Mouse (Mus musculus): ENCODE data around the gene Repin1. TPM values are rescaled to one million over a fixed set of nuclear protein-coding genes. Genes with fewer than 3 reads are reported as not detected.

Repin1 gene
- polyA plus RNA-seq (2015; fragmentation: Nextera tagmentation; extraction: Ambion mirVana): 36.6 and 40.8 TPM in 2 replicates

GRCm38 (mm10) chr6:48593158-48594042 lies at the start of gene Repin1, which contains the start of gene Gm44965:
Repin1 (plus strand) TSS chr6:48593883.
Gm44965 (plus strand) TSS chr6:48593941.

GRCm38 (mm10) chr6:48554280-48555103 lies 39.2 kb upstream of the Repin1 start, which contains the start of gene Lrrc61:
Lrrc61 (plus strand) TSS chr6:48554796.

GRCm38 (mm10) chr6:48572572-48573061 lies 21.1 kb upstream of the Repin1 start, which contains the start of gene Rarres2:
Rarres2 (minus strand) TSS chr6:48572789.

GRCm38 (mm10) chr6:48589194-48589750 lies 4.4 kb upstream of the Repin1 start, which contains the start of gene Gm45021:
Gm45021 (plus strand) TSS chr6:48589610.

GRCm38 (mm10) chr6:48601271-48602079 lies 7.8 kb downstream of the Repin1 start, which contains the start of gene Zfp775:
Zfp775 (plus strand) TSS chr6:48602063.

GRCm38 (mm10) chr6:48626464-48626863 lies 32.8 kb downstream of the Repin1 start, which contains the start of gene AI854703:
AI854703 (plus strand) TSS chr6:48626764.

GRCm38 (mm10) chr6:48646995-48647394 lies 53.3 kb downstream of the Repin1 start, which contains the start of gene Gimap8:
Gimap8 (plus strand) TSS chr6:48647234.

Other genes with a start within 250 kb of the Repin1 start
- 7.3 and 7.6 TPM in 2 replicates for gene Krba1, start 198.3 kb upstream of the Repin1 start, polyA plus RNA-seq (2015; fragmentation: Nextera tagmentation; extraction: Ambion mirVana)
- 43.5 and 50.9 TPM in 2 replicates for gene Zfp467, start 148.1 kb upstream of the Repin1 start, polyA plus RNA-seq (2015; fragmentation: Nextera tagmentation; extraction: Ambion mirVana)
- 0.08 and 0.10 TPM in 2 replicates for gene Sspo, start 145.7 kb upstream of the Repin1 start, polyA plus RNA-seq (2015; fragmentation: Nextera tagmentation; extraction: Ambion mirVana)
- 42.7 and 44.7 TPM in 2 replicates for gene Atp6v0e2, start 56.3 kb upstream of the Repin1 start, polyA plus RNA-seq (2015; fragmentation: Nextera tagmentation; extraction: Ambion mirVana)
- gene Lrrc61, start 39.1 kb upstream of the Repin1 start, polyA plus RNA-seq (2015; fragmentation: Nextera tagmentation; extraction: Ambion mirVana): 4.8 and 5.3 TPM in 2 replicates
- gene Rarres2, start 21.1 kb upstream of the Repin1 start, polyA plus RNA-seq (2015; fragmentation: Nextera tagmentation; extraction: Ambion mirVana): 956 and 1,075 TPM in 2 replicates
- gene Gm45021, start 4.3 kb upstream of the Repin1 start, polyA plus RNA-seq (2015; fragmentation: Nextera tagmentation; extraction: Ambion mirVana): not detected in 2 replicates
- gene Gm44965, start 58 bp downstream of the Repin1 start, polyA plus RNA-seq (2015; fragmentation: Nextera tagmentation; extraction: Ambion mirVana): 1.4 TPM in 1 of 2 replicates, not detected in the other
- gene Zfp775, start 8.2 kb downstream of the Repin1 start, polyA plus RNA-seq (2015; fragmentation: Nextera tagmentation; extraction: Ambion mirVana): 4.7 and 5.6 TPM in 2 replicates
- gene AI854703, start 32.9 kb downstream of the Repin1 start, polyA plus RNA-seq (2015; fragmentation: Nextera tagmentation; extraction: Ambion mirVana): 1.7 and 2.3 TPM in 2 replicates
- 0.48 and 0.73 TPM in 2 replicates for gene Gimap8, start 53.4 kb downstream of the Repin1 start, polyA plus RNA-seq (2015; fragmentation: Nextera tagmentation; extraction: Ambion mirVana)
- gene Gimap9, start 82.2 kb downstream of the Repin1 start, polyA plus RNA-seq (2015; fragmentation: Nextera tagmentation; extraction: Ambion mirVana): 3.7 and 3.9 TPM in 2 replicates
- 5.5 and 5.9 TPM in 2 replicates for gene Gimap4, start 90.7 kb downstream of the Repin1 start, polyA plus RNA-seq (2015; fragmentation: Nextera tagmentation; extraction: Ambion mirVana)
- gene Gimap6, start 114.3 kb downstream of the Repin1 start, polyA plus RNA-seq (2015; fragmentation: Nextera tagmentation; extraction: Ambion mirVana): 10.7 and 11.1 TPM in 2 replicates
- 0.47 and 0.62 TPM in 2 replicates for gene Gm28053, start 124.7 kb downstream of the Repin1 start, polyA plus RNA-seq (2015; fragmentation: Nextera tagmentation; extraction: Ambion mirVana)
- gene Gimap7, start 124.7 kb downstream of the Repin1 start, polyA plus RNA-seq (2015; fragmentation: Nextera tagmentation; extraction: Ambion mirVana): not detected in 2 replicates
- gene Gimap1, start 145.2 kb downstream of the Repin1 start, polyA plus RNA-seq (2015; fragmentation: Nextera tagmentation; extraction: Ambion mirVana): 4.1 and 5.8 TPM in 2 replicates
- gene Gimap5, start 152.3 kb downstream of the Repin1 start, polyA plus RNA-seq (2015; fragmentation: Nextera tagmentation; extraction: Ambion mirVana): 3.7 and 5.1 TPM in 2 replicates
- gene Gimap3, start 177.0 kb downstream of the Repin1 start, polyA plus RNA-seq (2015; fragmentation: Nextera tagmentation; extraction: Ambion mirVana): 0.10 TPM in 1 of 2 replicates, not detected in the other
- 108 and 134 TPM in 2 replicates for gene Tmem176a, start 247.0 kb downstream of the Repin1 start, polyA plus RNA-seq (2015; fragmentation: Nextera tagmentation; extraction: Ambion mirVana)
- 257 and 312 TPM in 2 replicates for gene Tmem176b, start 247.6 kb downstream of the Repin1 start, polyA plus RNA-seq (2015; fragmentation: Nextera tagmentation; extraction: Ambion mirVana)

All from urinary bladder, postnatal 0 days (tissue).